17 mouse cellular contexts compared by ENCODE assay signal in the genomic region with DNA sequence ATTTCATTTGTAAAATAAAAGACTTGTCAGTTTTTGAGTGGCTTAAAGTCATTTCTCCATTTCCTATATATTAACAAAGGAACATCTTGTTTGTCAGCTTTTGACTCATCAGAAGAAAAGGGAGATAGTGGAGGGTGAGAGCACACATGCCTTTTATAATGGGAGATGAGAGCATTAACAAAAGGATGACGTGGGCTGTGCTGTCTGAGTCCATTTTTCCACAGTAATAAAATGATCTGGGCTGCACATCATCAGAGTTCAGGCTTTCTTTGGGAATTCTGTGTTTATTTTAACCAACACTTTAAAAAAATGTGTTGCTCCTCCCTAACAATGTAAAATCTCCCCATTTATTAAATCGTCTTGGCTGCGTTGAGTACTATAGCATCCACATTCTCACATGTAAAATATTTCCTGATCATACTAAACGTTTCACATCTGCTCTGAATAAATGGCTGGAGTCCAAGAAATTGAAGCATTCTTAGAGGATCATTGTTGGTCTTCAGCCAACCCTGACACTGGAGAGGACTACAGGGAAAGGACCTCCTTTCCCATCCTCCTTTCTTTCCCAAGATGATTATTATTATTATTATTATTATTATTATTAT.
DNase-seq lines count a peak whose midpoint lies in the region; ATAC-seq and TF ChIP-seq lines count a peak whose summit lies in the region.
"Had no signal": no experiment of that assay in that cellular context is flagged by ENCODE, and none has a peak within 500 bp of the region (broad histone marks: within the 10 kb centered on the region; RNA-seq: fewer than 3 reads in every experiment).

No protein-coding gene starts in this region.

- H3K9me3 ChIP-seq in embryonic facial prominence, embryonic 14.5 days (ENCODE audit: control insufficient read depth, low read length): no peaks in the 10 kb centered on the region
- H3K9me3 ChIP-seq in embryonic facial prominence, embryonic 10.5 days: no peaks in the 10 kb centered on the region
- no peaks in the 10 kb centered on the region for H3K9me3 ChIP-seq in heart, postnatal 0 days (replicated peaks; ENCODE audit: control insufficient read depth, low read length)
- no peaks in the 10 kb centered on the region for H3K9me3 ChIP-seq in heart, embryonic 12.5 days (replicated peaks)
- H3K9me3 ChIP-seq in stomach, embryonic 16.5 days (replicated peaks; ENCODE audit: control insufficient read depth, low read length): no peaks in the 10 kb centered on the region
- H3K9me3 ChIP-seq: forebrain, embryonic 10.5 days; liver, embryonic 15.5 days had no signal

- ATAC-seq in embryonic facial prominence, embryonic 14.5 days (ENCODE audit: low read depth): peak; percentile 62
- ATAC-seq in heart, postnatal 0 days (ENCODE audit: insufficient read depth, low read depth): no peak
- no peak for ATAC-seq in heart, embryonic 12.5 days (ENCODE audit: insufficient number of reproducible peaks, low FRiP score)
- ATAC-seq in stomach, embryonic 16.5 days (ENCODE audit: insufficient read depth, low FRiP score): peak; percentile 56; the same call in 1 of the 2 replicates
- ATAC-seq: inflammation-experienced regulatory T-cells, adult 6 months had no signal

- no peak overlapping the region; the same call in 1 of the 2 replicates for H3K4me2 ChIP-seq in embryonic facial prominence, embryonic 14.5 days (ENCODE audit: low read depth, low read length)
- no peak overlapping the region for H3K4me2 ChIP-seq in heart, postnatal 0 days (ENCODE audit: low read depth, low read length)
- no peak overlapping the region for H3K4me2 ChIP-seq in heart, embryonic 12.5 days
- no peak overlapping the region for H3K4me2 ChIP-seq in stomach, embryonic 16.5 days (ENCODE audit: low read depth, low read length)
- H3K4me2 ChIP-seq: liver, embryonic 15.5 days; midbrain, embryonic 11.5 days had no signal

- peak; percentile 93 for DNase-seq in embryonic facial prominence, embryonic 14.5 days (ENCODE audit: low spot score)
- no peak for DNase-seq in embryonic facial prominence, embryonic 10.5 days (ENCODE audit: low spot score)
- DNase-seq in heart, postnatal 0 days (ENCODE audit: low spot score): peak; percentile 8
- DNase-seq in lung, postnatal 10 days: peak; percentile 19
- no peak for DNase-seq in lung, adult 2 months
- no peak for DNase-seq in T-cell, adult 2 months (ENCODE audit: low spot score)
- DNase-seq: adrenal gland, adult 8-10 months; cerebellum, adult 9-11 months; heart, postnatal 36 days; kidney, postnatal 10 days; thymus, postnatal 25 days had no signal

- no peak for TF ChIP-seq EP300 in heart, postnatal 0 days (IDR thresholded peaks at IDR 0.05; ENCODE audit: low read depth)

- H3K9ac ChIP-seq in embryonic facial prominence, embryonic 14.5 days (ENCODE audit: low read depth, low read length): no peak overlapping the region
- H3K9ac ChIP-seq in heart, postnatal 0 days (replicated peaks; ENCODE audit: low read depth, low read length): no peak overlapping the region
- no peak overlapping the region for H3K9ac ChIP-seq in heart, embryonic 12.5 days
- H3K9ac ChIP-seq in stomach, embryonic 16.5 days (ENCODE audit: low read length): no peak overlapping the region
- H3K9ac ChIP-seq: liver, embryonic 15.5 days had no signal

- no peak for TF ChIP-seq POLR2A in lung, adult 2 months (IDR thresholded peaks at IDR 0.05; ENCODE audit: borderline replicate concordance, extremely low read depth, low read depth, low read length)

- 23% methylated on average over 4 of the region's 4 CpGs for WGBS in embryonic facial prominence, embryonic 14.5 days
- 80% methylated on average over 4 of the region's 4 CpGs for WGBS in embryonic facial prominence, embryonic 10.5 days
- 38% methylated on average over 4 of the region's 4 CpGs for WGBS in heart, postnatal 0 days
- WGBS in heart, embryonic 12.5 days: 66% methylated on average over 4 of the region's 4 CpGs
- 27% methylated on average over 4 of the region's 4 CpGs for WGBS in lung, adult 2 months
- 30% methylated on average over 4 of the region's 4 CpGs for WGBS in stomach, embryonic 16.5 days

- H3K36me3 ChIP-seq in embryonic facial prominence, embryonic 14.5 days (ENCODE audit: control insufficient read depth, insufficient read depth, low read length): no peaks in the 10 kb centered on the region
- no peaks in the 10 kb centered on the region for H3K36me3 ChIP-seq in embryonic facial prominence, embryonic 10.5 days (replicated peaks)
- no peaks in the 10 kb centered on the region for H3K36me3 ChIP-seq in heart, postnatal 0 days (replicated peaks; ENCODE audit: control insufficient read depth, insufficient read depth, low read length)
- H3K36me3 ChIP-seq in heart, embryonic 12.5 days: no peaks in the 10 kb centered on the region
- no peaks in the 10 kb centered on the region for H3K36me3 ChIP-seq in stomach, embryonic 16.5 days (ENCODE audit: control insufficient read depth, insufficient read depth, low read length)
- H3K36me3 ChIP-seq: forebrain, embryonic 10.5 days; liver, embryonic 15.5 days had no signal

- 0 out of 2 replicates have a peak, but pooled peaks cover 2% of the 10 kb centered on the region for H3K27me3 ChIP-seq in embryonic facial prominence, embryonic 14.5 days (replicated peaks; ENCODE audit: control insufficient read depth, insufficient read depth, low read length)
- H3K27me3 ChIP-seq in embryonic facial prominence, embryonic 10.5 days (replicated peaks; ENCODE audit: low read depth, poor library complexity, severe bottlenecking): no peaks in the 10 kb centered on the region
- H3K27me3 ChIP-seq in heart, postnatal 0 days (ENCODE audit: control insufficient read depth, insufficient read depth, low read length): no peaks in the 10 kb centered on the region
- no peaks in the 10 kb centered on the region for H3K27me3 ChIP-seq in heart, embryonic 12.5 days (replicated peaks)
- H3K27me3 ChIP-seq in stomach, embryonic 16.5 days (ENCODE audit: control insufficient read depth, insufficient read depth, low read length): no peaks in the 10 kb centered on the region
- H3K27me3 ChIP-seq: liver, embryonic 15.5 days had no signal

- no peak overlapping the region for H3K4me3 ChIP-seq in embryonic facial prominence, embryonic 14.5 days (ENCODE audit: low read depth, low read length)
- no peak overlapping the region for H3K4me3 ChIP-seq in embryonic facial prominence, embryonic 10.5 days
- H3K4me3 ChIP-seq in heart, postnatal 0 days (ENCODE audit: low read depth, low read length): no peak overlapping the region
- H3K4me3 ChIP-seq in heart, embryonic 12.5 days: no peak overlapping the region
- H3K4me3 ChIP-seq in lung, adult 2 months (replicated peaks; ENCODE audit: extremely low read depth, low read depth, low read length): no peak overlapping the region
- H3K4me3 ChIP-seq in stomach, embryonic 16.5 days (replicated peaks; ENCODE audit: low read length): no peak overlapping the region
- H3K4me3 ChIP-seq: forebrain, embryonic 10.5 days; liver, embryonic 15.5 days had no signal

- no peaks in the 10 kb centered on the region for H3K4me1 ChIP-seq in embryonic facial prominence, embryonic 14.5 days (ENCODE audit: control insufficient read depth, insufficient read depth, low read length)
- no peaks in the 10 kb centered on the region; the same call in 1 of the 2 replicates for H3K4me1 ChIP-seq in embryonic facial prominence, embryonic 10.5 days
- H3K4me1 ChIP-seq in heart, postnatal 0 days (ENCODE audit: control insufficient read depth, insufficient read depth): 0 out of 2 replicates have a peak, but pooled peaks cover 3% of the 10 kb centered on the region
- H3K4me1 ChIP-seq in heart, embryonic 12.5 days (replicated peaks): no peaks in the 10 kb centered on the region
- no peaks in the 10 kb centered on the region for H3K4me1 ChIP-seq in lung, adult 2 months (ENCODE audit: control insufficient read depth, insufficient read depth, low read length)
- no peaks in the 10 kb centered on the region for H3K4me1 ChIP-seq in stomach, embryonic 16.5 days (ENCODE audit: control insufficient read depth, insufficient read depth, low read length)
- H3K4me1 ChIP-seq: forebrain, embryonic 10.5 days; liver, embryonic 15.5 days had no signal

- no peak overlapping the region for H3K27ac ChIP-seq in embryonic facial prominence, embryonic 14.5 days (replicated peaks; ENCODE audit: low read depth, low read length)
- H3K27ac ChIP-seq in embryonic facial prominence, embryonic 10.5 days (replicated peaks): no peak overlapping the region
- H3K27ac ChIP-seq in heart, postnatal 0 days (ENCODE audit: low read depth): no peak overlapping the region
- no peak overlapping the region for H3K27ac ChIP-seq in heart, embryonic 12.5 days (ENCODE audit: poor library complexity, severe bottlenecking)
- H3K27ac ChIP-seq in stomach, embryonic 16.5 days (ENCODE audit: low read length): no peak overlapping the region
- H3K27ac ChIP-seq: forebrain, embryonic 10.5 days; liver, embryonic 15.5 days had no signal

- TF ChIP-seq CTCF in heart, postnatal 0 days (IDR thresholded peaks at IDR 0.05; ENCODE audit: low read depth): no peak
- TF ChIP-seq CTCF in lung, adult 2 months (IDR thresholded peaks at IDR 0.05; ENCODE audit: insufficient read depth, low read length): no peak

Comparison
In these comparisons a context has a peak if more than half of its experiments do, and no peak if none do; other contexts are left out.
1. DNase-seq: peak in embryonic facial prominence, embryonic 14.5 days (single experiment), heart, postnatal 0 days (single experiment) and lung, postnatal 10 days (single experiment); none in embryonic facial prominence, embryonic 10.5 days (single experiment), lung, adult 2 months (single experiment) and T-cell, adult 2 months (single experiment).
2. ATAC-seq: peak in embryonic facial prominence, embryonic 14.5 days (single experiment) and stomach, embryonic 16.5 days (single experiment); none in heart, postnatal 0 days (single experiment) and heart, embryonic 12.5 days (single experiment).